Mouse (Mus musculus): ENCODE results near the gene Ppp2r2c.

Gene Ppp2r2c

DNA sequence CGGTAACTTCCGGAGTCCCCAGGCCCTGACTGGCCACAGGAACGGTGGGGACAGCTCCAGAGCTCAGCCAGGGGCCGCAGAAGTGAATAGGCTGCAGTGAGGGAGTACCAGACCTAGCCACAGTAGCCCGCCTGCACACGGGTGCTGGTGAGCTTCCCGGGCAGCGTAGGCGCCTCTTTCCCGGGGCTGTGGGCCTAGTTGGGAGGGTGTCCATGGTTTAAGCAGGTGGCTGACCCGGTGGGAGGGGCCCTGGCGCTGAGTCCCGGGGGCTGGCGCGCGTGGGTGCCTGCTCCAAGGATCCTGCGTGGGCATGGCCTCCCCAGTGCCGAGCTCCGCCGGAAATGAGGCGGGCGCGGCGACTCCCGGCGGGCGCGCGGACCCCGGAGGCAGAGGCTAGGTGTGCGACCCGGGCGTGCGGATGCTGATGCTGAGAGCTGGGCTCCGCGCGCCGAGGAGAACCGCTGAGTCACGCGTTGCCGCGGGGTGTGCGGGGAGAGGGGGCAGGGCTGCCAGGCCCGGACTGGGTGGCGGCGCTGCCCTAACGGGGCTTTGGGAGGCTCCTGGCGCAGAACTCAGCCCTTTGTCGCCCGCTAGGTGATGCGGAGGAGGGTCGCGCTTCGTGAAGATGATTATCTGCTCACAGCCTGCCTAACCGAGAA, 1.4 kb downstream of the Ppp2r2c start:
- in situ Hi-C loops (cut with MboI, MseI): loop anchor here (10.0 kb wide), 1 partner anchor 1495 kb away; no protein-coding TSS in a partner anchor

DNA sequence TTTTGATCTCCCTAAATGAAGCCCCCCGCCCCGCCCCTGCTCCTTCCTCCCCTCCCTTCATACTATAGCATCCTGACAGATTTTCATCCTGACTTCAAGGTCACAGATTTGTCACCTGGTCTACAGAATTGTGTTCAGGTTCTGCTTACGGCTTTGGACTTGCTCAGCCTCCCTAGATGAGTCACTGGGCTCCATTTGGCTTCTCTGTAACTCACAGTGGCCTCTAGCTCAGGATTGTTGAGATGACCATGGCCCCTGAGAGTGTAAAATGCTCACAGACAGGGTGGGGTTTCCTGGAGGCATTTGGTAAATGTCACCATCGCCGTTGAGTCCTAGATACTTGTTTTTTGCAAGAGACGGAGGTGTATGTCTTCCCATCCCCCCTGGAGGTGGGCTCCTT, 2.6 kb downstream of the Ppp2r2c start:
- in situ Hi-C loops (cut with MboI, MseI): no loop called here

DNA sequence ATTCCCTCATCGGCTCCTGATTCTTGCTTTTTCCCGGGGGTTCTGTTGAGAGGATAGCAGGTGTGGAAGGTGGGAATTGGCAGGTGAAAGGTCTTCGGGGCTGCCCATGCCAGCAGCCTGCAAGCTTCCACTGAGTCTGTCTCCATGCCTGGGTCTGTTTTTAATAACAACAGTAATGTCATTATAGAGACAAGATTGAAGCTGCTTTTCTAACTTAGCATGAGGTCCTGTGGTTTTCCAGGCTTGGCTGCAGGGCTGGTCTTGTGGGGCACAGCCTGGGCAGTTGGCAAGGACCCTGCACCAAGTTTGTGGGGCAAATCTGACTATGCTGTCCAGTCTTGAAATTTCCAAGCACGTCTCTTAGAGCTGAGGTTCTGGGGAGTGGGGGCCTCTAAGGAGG, 7.6 kb downstream of the Ppp2r2c start:
- in situ Hi-C loops (cut with MboI, MseI): no loop called here

DNA sequence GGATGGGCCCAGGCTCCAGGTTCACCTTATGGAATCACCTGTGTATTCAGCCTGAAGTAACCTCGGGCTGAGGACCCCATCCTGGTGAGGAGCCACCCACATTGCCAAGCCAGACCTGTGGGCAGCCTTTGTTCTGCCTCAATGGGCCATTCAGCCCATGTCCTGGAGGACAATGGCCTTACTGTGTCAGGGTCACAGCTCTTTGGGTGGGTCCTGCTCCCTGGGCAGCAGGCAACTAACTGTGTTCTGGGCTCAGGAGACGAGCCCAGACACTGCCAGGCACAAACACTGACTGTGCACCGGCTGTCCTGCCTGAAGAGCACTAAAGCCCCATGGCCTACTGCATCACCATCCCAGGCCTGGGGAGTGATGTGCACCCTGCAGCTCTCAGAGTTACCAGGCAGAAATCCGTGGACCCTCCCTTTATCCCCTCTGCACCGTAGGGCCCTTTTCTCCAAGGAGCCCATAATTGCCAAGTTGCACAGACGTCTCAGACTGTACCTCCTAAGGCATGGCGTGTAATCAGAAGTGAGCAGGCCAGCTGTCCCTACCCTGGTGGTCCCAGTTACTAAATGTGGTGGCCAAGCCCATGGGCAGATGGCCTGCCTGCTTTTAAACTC, 8.6 kb downstream of the Ppp2r2c start:
- in situ Hi-C loops (cut with MboI, MseI): no loop called here

DNA sequence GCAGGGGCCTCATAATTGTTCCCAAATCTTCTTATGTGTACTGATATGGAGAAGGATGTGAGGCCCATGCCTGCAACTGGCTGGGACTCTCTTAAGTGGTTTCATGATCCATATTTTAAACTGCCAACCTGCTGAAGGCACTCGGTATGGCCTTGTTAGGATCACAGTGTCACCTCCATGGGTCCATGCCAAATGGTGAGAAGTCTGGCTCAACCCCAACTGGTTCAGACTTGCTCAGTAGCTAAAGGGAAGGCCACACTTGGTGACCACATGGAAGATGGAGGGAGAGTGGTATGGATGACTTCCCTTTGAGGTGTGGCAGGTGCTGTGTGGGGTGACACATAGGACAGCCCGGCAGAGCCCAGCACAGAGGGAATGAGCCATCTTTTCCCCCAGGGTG, 9.3 kb downstream of the Ppp2r2c start:
- in situ Hi-C loops (cut with MboI, MseI): no loop called here

DNA sequence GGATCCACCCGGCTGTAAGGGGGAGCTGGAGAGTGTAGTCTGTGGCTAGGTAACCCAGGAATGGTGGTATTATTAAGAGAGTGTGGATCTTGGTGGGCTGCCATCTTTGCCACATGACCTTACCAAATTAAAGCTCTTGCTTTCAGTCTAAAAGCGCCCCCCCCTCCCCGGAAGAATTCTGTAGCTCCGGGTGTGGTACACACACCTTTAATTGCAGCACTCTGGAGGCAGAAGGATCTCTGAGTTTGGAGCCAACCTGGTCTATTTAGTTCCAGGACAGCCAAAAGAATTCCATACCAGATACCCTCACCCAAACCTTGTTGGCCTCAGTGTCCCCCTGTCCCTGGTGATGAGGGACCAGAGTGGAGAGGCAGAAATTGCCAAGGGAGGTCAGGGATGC, 10.5 kb downstream of the Ppp2r2c start:
- in situ Hi-C loops (cut with MboI, MseI): no loop called here

DNA sequence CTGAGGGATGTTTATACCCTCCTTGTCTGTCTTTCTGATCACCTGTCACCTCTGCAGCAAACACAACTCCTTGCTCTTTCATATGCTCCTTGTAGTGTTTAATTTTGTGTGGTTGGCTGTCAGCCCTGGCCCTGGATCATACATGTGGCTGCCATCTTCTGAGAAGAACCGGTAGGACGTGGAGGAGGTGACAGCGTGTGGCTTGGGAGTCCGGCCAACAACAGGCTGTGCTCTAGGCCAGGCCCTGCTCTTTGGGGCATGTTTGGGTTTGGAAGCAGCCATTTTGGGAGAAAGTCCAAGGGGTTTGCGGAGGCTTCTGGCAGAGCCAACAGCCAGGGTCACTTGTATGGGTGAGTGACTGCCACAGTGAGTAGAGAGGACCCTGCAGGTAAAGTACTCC, 12.3 kb downstream of the Ppp2r2c start:
- in situ Hi-C loops (cut with MboI, MseI): no loop called here

DNA sequence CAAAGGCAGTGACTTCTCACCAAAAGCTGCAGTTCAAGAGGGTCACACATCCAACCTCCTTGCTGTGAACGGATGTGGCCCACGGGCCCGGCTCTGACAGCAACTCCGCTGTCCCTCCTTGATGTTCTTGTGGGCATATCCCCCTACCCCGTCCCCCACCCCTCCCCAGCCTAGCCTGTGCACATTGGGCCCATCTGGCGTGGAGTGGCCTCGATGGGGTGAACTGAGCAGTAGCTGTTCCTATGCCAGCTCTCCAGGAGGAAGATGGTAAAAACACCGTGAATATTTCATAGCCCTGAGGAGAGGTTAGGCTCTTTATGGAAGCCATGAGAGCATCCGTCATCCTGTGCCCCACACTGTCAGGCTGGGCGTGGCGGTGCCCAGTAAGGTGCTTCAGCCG, 15.2 kb downstream of the Ppp2r2c start:
- in situ Hi-C loops (cut with MboI, MseI): no loop called here

DNA sequence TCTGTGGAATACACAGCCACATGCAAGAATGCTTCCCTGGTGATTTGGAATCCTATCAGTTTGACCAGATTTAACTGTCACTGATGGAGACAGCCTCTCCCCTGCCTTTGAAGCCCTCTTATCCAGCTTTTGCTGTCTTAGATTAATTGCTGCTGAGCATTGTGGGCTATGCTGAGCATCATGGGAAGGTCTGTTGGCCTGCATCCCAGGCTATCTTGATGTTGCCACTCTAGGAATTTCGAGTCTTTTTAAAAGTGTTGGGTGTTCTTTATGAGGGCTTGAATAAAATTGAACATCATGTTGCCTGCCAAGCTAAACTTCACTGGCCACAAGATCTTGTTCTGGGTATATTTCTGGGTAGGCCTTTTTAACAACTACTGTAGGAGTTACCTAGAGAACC, 16.8 kb downstream of the Ppp2r2c start:
- in situ Hi-C loops (cut with MboI, MseI): no loop called here

DNA sequence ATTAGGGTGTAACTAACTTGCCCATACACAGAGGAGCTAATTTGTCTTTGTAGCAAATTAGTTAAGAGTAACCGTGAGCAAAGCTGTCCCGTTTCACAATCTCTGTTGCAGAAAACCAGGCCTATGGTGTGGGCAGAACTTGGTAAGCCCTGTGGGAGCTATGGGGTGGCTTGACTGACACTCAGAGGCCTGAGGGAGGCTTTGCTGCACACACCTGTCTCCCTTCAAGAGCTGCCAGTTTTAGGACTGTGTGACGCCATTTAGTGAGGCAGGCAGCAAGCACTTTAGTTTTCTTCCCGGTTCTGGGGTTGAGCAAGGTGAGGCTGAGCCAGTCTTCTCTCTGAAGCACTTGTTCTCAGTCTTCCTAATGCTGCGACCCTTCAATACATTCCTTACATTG, 17.3 kb downstream of the Ppp2r2c start:
- in situ Hi-C loops (cut with MboI, MseI): no loop called here

DNA sequence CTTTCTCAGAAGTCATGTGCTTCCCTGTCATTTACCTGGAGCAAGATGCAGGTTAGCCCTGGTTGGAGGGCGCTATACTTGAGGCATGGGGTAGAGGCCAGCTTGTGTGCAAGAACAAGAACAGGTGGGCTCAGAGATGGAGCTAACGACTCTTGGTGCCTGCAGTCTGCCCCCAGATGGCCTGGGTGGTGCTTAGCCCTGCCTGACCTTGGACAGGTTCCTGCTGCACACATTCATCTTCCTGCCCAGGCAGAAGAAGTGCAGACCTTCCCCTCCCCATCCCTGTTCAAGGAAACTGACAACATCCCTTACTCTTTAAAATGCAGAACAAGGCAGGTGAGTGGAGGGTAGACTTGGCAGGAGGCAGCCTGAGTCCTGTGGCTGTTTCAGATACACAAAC, 18.0 kb downstream of the Ppp2r2c start:
- in situ Hi-C loops (cut with MboI, MseI): no loop called here

DNA sequence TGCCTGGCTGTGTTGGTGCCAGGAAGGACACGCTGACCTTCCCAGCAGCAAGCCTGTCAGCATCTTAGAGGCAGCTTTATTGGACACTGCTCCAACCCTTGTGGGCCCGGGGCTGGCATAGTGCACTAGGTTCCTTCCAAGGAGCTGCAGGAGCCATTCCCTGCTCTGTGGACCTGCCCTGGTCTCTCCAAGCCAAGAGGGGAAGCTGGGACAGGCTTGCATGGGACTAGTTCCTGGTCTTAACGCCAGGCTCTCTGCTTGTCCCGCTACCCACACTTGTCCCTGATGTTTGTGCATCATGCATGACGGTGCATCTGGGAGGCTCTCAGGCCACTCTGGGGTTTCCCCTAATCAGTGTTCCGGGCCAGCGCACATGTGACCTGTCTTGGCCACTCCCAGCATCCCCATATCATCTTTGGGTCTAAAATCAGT, 18.6 kb downstream of the Ppp2r2c start:
- in situ Hi-C loops (cut with MboI, MseI): no loop called here

DNA sequence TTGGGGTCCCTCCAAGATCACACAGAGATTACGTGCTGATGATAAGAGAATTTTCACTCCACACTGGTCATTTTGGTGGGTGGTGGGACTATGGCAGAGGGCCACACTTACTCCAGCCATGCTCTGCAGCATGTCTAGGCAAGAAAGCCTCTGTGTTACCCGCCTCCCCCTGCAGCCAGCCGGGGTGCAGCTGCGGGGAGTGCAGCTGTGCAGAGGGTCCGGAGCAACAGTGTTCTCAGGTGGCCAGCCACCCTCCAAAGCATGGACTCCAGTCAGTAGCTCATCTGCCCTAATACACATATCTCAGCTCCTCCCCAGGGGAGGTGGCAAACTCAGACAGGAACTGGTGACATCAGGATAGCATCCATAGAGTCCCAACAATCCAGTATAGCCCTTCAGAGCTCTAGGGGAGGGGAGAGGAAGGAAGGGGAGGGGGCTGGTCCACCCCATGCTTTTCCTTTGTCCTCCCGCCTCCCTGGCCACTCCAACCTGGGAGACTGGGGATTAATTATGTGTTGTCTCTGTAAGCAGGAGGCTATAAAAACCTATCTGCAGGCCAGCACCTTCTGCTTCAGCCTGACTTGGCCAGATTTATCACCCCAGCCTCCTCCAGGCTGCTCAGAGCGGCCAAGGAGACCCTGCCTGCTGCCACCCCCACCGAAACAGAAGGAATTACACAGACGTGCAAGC, 19.1 kb downstream of the Ppp2r2c start:
- in situ Hi-C loops (cut with MboI, MseI): no loop called here

DNA sequence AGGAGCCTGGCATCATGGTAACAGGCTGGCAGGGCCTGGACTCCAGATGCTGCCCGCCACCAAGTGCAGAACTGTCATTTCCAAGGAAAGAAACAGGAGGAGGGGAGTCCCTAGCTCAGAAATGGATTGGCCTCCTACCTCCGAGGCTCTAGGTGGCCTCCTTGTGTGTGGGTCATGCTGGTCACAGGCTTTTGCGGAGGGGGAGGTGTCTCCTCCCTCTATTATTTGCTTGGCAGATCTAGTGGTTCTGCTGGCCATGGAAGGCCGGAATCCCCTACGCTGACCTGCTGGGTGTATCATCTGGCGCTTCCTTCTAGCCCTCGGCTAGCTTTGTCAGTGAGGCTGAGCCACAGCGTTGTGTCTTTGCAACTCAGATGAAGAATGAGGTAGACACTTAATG, 20.2 kb downstream of the Ppp2r2c start:
- in situ Hi-C loops (cut with MboI, MseI): no loop called here

DNA sequence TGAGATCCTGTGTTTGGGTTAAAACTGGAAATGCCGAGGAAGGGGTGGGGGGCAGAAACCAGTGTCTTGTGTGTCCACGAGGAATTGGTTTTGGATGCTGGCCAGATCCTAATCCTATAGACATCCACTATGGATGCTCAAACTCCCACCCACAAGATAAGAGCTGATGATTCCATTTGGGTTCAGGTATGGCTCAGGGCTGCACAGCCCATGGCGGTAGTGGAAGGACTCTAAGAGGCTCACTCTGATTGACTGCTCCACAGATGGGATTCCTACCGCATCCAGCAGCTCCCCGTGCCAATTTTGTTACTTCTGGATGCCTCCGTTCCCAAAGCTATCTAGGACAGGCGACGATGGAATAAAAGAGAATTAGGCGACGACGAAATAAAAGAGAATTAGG, 20.6 kb downstream of the Ppp2r2c start:
- in situ Hi-C loops (cut with MboI, MseI): no loop called here

DNA sequence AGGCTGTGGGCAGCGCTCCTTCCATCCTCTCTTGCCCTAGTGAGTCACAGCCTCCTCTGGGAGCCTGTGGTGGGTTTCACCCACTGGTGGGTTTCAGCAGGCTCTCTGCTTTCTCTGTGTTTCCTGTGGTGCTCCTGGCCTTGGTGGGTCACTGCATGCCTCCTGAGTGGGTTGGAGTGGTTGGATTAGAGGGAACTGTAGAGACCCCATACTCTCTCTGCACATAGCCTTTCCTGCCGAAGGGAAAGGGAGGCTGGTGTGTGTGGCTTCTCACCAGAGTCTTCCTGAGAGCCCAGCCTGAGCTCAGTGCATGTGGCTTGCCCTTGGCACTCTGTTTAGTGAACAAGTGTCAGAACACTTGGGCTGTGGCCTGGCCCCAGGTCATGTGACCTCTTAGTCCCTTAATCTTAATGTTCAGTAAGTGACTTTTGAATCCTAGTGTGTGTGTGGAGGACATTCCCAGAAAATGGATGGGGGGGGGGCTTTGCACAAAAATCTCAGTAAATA, 21.1 kb downstream of the Ppp2r2c start:
- in situ Hi-C loops (cut with MboI, MseI): no loop called here

DNA sequence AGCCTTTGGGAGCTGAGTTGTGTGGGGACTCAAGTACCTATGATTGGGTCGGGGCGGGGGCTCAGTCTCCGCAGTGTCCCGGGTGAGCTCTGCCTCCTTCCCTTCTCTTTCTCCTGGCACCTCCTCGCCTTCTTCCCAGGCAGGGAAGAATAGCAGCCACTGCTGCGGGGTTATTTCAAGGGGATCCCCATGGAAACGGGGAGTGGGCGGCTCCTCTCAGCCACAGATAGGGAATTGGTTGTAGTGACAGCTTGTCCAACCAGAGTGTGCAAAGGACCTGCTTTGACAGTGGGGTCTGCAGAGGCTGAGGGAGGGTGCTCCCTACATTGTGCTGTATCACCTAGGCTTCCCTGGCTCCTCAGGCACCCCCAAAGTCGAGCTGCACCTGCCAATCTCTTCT, 22.5 kb downstream of the Ppp2r2c start:
- in situ Hi-C loops (cut with MboI, MseI): no loop called here

DNA sequence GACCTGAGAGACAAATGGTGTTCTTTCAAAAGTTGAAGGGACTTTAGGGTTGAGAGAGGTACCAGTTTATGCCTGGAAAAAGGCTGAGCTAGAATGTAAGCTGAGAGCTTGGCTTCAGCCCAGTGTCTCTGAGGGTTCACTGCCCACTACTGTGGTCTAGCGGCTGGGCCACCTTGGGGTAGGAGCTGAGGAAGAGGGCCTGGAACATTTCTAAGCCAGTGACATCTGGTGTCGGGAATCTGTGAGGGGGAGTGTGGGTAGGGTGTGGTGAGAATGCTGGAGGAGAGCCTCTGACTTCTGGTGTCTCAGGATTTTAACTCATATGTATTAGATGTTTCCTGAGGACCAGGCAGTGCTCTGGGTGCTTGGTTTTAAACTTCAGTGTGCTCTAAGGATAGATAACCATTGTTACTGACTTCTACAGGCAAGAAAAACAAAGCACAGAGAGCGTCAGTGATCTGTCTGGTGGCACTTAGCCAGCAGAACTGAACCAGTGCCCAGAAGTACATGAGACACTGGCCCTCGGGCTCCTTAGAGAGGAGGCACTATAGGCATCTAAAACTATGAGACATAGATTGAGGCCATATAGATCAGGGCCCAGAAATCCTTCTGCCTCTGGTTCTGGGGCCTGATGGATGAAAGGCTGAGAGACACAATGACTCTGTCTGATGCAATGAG, 23.6 kb downstream of the Ppp2r2c start:
- in situ Hi-C loops (cut with MboI, MseI): no loop called here

DNA sequence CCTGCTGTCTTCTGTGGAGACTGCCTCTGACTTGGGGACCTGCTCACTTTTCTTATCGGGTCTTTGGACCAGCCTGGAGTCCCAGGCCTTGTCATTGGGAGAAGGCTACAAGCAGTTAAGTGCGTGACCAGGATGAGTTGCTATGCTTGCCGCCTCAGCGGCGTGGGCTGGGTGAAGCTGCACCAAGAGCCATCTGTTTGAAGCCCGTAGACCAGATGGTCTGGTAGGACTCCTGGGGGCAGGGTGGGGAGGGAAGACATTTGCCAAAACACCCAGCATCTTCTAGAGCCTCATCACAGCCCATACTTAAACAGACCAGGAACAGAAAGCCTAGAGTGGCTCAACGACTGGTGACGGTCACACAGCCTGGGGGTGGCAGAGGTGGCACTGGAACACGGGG, 24.9 kb downstream of the Ppp2r2c start:
- in situ Hi-C loops (cut with MboI, MseI): no loop called here

DNA sequence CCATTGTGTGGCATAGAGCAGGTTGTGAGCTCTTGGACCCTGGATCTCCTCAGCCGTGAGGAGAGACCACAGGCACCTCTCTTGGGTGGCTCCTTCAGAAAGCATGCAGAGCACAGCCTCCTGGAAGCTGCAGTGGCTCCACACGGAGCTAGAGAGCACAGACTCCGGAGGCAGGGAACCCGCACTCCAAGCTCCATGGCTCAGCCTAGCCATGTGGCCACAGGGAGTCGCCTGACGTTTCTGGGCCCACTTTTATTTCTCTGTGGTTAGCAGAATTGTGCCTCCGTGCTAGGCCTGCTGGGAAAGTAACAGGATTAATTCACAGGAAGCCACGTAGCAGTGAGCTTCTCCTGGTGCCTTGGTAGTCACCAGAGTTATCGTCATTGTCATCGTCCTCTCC, 25.8 kb downstream of the Ppp2r2c start:
- in situ Hi-C loops (cut with MboI, MseI): no loop called here

DNA sequence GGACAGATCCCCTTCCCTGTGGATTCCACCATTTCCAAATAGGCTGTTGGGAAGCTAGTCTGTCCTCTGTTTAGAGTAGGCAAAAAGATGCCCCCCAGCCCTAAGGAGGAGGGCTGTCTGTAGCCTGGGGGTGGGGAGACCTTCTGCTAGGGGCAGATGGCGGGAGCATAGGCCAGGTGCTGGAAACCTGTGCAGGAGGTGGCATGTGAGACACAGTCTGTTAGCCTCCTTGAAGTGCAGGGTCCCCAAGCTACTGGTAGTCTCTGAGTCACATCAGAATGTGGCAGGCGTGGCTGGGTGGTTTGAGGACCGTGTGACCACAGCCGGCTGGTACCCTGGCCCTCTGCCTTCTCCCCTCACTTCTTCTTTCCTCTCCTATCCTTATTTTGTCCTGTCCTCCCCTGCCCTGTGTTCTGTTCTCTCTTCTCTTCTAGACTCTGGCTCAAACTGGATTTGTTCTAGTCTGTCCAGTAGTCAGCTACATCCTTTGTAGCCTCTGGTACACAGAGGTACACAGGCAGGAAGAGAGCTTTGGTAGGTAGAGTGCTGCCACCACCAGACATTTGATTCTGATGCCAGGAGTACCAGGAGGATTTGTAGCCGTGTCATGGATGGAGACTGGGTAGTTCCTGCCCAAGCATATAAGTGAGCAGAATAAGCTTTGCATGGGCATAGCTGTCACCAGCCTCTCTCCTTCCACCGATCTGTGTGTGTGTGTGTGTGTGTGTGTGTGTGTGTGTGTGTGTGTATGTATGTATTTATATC, 26.5 kb downstream of the Ppp2r2c start:
- in situ Hi-C loops (cut with MboI, MseI): no loop called here

Measured in T-helper 1 cell (primary cell).